Mouse (Mus musculus): ENCODE measurements around the gene Neurod1. TPM values are rescaled to one million over a fixed set of nuclear protein-coding genes. Genes with fewer than 3 reads are reported as not detected.
A peak's percentile ranks its signal among the peaks of the same experiment; 100 is the strongest.

The Neurod1 gene
- not detected for polyA plus RNA-seq (2017; shearing (Covaris generic))

GRCm38 (mm10) chr2:79456575-79457349, at the start of gene Neurod1, which contains the start of gene Cerkl:
Gene Neurod1, minus strand, starts transcription at chr2:79456751.
Gene Cerkl, minus strand, starts transcription at chr2:79456785.
- no peak for ATAC-seq

- ATAC-seq, result peak; percentile 96
Observed at GRCm38 (mm10) chr2:79498990-79499755, 42.6 kb upstream of the Neurod1 start.

GRCm38 (mm10) chr2:79485127-79485526, 28.6 kb upstream of the Neurod1 start:
- ATAC-seq, result no peak

GRCm38 (mm10) chr2:79482511-79482910, 26.0 kb upstream of the Neurod1 start:
- ATAC-seq, result no peak

- no peak for ATAC-seq
Observed at GRCm38 (mm10) chr2:79462411-79462810, 5.9 kb upstream of the Neurod1 start.

GRCm38 (mm10) chr2:79461861-79462260, 5.3 kb upstream of the Neurod1 start:
- no peak for ATAC-seq

GRCm38 (mm10) chr2:79460586-79460985, 4.0 kb upstream of the Neurod1 start:
- no peak for ATAC-seq

- ATAC-seq, result no peak
Observed at GRCm38 (mm10) chr2:79460107-79460506, 3.6 kb upstream of the Neurod1 start.

- no peak for ATAC-seq
Observed at GRCm38 (mm10) chr2:79459061-79460045, 2.8 kb upstream of the Neurod1 start.

GRCm38 (mm10) chr2:79457932-79458331, 1.4 kb upstream of the Neurod1 start:
- no peak for ATAC-seq

- no peak for ATAC-seq
Observed at GRCm38 (mm10) chr2:79457434-79457833, 883 bp upstream of the Neurod1 start.

- no peak for ATAC-seq
Observed at GRCm38 (mm10) chr2:79455646-79456045, 905 bp downstream of the Neurod1 start.

GRCm38 (mm10) chr2:79454786-79455446, 1.6 kb downstream of the Neurod1 start:
- ATAC-seq, result no peak

- ATAC-seq, result no peak
Observed at GRCm38 (mm10) chr2:79453901-79454781, 2.4 kb downstream of the Neurod1 start.

GRCm38 (mm10) chr2:79451438-79451837, 5.1 kb downstream of the Neurod1 start:
- ATAC-seq, result no peak

- ATAC-seq, result no peak
Observed at GRCm38 (mm10) chr2:79450684-79451394, 5.7 kb downstream of the Neurod1 start.

- ATAC-seq, result no peak
Observed at GRCm38 (mm10) chr2:79449371-79449770, 7.2 kb downstream of the Neurod1 start.

GRCm38 (mm10) chr2:79447198-79447597, 9.4 kb downstream of the Neurod1 start:
- ATAC-seq, result no peak

- no peak for ATAC-seq
Observed at GRCm38 (mm10) chr2:79443861-79444620, 12.5 kb downstream of the Neurod1 start.

Data from CD4-positive, CD25-positive, alpha-beta regulatory T cell, adult 4 months (primary cell).